Mouse (Mus musculus) brain, embryonic 14.5 days (tissue): ENCODE data around the gene Dock10.

Source experiments
- CTCF ChIP-seq: fragments of 200-500 bp; IDR thresholded peaks from 2 replicates; pipeline ENCODE4 v1.5.1; 2012; ENCODE audit warnings: inconsistent platforms, mild to moderate bottlenecking, moderate library complexity, borderline replicate concordance; ENCODE audit not compliant: insufficient read depth, insufficient read length; ENCODE audit errors: extremely low read depth
- POLR2A ChIP-seq: fragments of 200-500 bp; IDR thresholded peaks from 2 replicates; pipeline ENCODE4 v1.6.1; 2012; ENCODE audit warnings: mild to moderate bottlenecking, inconsistent platforms, borderline replicate concordance; ENCODE audit not compliant: poor library complexity, insufficient read depth, insufficient read length, severe bottlenecking; ENCODE audit errors: extremely low read depth

DNA sequence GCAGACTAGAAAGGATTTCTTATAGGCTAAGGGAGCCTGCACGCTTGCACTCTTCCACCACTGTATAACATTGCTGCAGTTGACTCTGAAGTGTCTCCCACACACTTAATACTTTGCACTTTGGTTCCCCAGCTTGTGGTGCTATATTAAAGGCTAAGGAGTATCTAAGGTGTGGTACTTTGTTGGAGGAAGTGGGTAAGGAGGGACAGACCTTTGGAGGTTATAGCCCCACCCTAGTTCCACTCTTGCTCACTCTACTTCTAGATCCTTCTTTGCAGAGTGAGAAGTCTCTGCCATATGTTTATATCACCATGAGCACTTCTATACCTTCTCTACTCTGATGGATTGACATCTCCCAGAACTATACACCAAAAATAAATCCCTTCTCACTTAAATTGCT, 55.0 kb downstream of the Dock10 start:
- no peak for TF ChIP-seq CTCF
- TF ChIP-seq POLR2A = no peak
